Mouse (Mus musculus) adipose tissue, adult 10 weeks (tissue): ENCODE data around the gene Rsrc1. TPM values are rescaled to one million over a fixed set of nuclear protein-coding genes. Genes with fewer than 3 reads are reported as not detected.

Source experiments
- polyA plus RNA-seq: library from polyadenylated mRNA; stranded (reverse); fragments of 350-450 nt; fragmentation: Illumina TruSeq; extraction: RNeasy Lipid Tissue Mini Kit (QIAGEN cat#74804); gene quantifications from one replicate; pipeline ENCODE4 v1.2.3, GENCODE M21; 2014; ENCODE audit warnings: low read depth, low replicate concordance

Rsrc1 gene
- polyA plus RNA-seq: 17.7 TPM

DNA sequence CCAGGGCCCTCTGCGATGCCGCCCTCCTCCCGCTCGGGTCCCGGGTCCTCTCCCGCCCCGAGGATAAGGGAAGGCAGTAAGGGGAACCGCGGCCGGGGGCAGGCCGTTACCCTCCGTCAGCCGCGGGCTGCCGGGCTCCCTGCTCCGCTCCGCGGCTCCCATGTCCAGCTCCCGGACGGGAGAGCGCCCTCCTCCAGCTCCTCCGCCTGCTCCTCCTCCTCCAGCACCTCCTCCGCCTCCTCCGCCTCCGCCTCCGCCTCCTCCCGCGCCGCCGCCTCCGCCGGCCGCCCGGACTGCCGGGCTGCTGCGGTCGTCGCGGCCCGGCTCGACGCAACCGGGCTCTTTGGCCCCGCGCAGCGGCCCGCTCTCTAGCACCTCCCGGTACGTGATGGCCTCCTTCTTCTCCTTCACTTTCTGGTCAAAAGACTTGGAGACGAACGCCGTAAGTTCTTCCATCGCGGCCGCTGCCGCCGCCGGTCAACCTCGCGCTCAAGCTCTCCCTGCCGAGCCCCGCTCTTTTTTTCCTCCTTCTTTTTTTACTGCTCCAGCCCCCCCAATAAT, at the start of gene Rsrc1:
Rsrc1 (plus strand) TSS at position 290 of the 561 bp plus-strand sequence.

DNA sequence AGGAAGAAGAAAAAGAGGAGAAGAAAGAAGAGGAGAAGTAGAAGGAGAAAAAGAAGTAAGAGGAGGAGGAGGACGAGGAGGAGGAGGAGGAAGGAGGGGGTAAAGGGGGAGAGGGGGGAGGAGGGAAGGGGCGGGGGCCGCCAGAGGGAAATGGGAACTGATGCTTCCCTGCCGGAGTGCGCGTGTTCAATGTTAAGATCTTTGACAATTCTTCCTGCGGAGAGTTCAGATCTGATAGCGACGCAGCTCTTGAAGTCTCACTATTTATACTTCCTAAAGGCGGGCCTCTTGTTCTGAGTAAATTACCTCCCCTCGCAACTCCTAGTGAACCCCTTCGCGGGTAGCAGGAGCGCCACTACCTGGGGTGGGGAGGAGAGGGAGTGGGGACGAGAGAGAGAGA, 516 bp downstream of the Rsrc1 start, which contains the start of gene Shox2:
Shox2 (minus strand) TSS at position 66 of the 400 bp plus-strand sequence.

DNA sequence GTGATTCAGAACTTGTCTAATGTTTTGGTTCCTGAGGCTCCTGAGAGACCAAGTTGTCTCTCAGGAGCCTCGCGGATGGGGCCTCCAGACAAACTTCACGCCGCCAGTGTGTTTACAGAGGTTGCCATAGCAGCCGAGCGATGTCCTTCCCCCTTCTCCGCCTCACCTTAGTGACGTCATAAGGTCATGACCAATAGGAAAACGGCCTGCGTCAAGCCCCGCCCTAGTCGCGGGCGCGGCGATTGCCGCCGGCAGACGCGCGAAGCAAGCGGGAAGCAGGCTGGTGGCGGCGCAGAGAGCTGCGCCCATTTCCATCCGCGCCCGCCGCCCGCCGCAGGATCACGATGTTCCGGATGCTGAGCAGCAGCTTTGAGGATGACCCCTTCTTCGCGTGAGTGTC, 392.7 kb downstream of the Rsrc1 start, which contains the start of gene Mlf1:
Mlf1 (plus strand) TSS at position 226 of the 400 bp plus-strand sequence.

DNA sequence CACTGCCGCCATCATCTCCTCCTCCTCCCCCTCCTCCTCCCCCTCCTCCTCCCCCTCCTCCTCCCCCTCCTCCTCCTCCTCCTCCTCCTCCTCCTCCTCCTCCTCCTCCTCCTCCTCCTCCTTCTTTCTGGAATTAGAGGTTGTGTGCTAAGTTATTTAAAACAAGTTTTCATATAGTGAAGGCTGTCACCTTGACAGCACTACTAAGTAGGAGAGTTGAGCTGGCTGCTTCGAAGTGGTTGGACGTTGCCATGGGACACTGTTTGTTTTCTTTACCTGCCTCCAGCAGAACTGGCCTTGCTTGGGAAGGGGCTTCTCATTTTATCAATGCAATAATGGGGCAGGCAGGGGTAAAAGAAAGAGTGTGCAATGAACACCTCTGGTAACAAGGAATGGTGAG, 393.9 kb downstream of the Rsrc1 start, which contains the start of gene Gm17402:
Gm17402 (minus strand) TSS at position 101 of the 400 bp plus-strand sequence.

Other genes with a start within 250 kb of the Rsrc1 start
- gene Shox2, start 381 bp downstream of the Rsrc1 start, polyA plus RNA-seq: 0.19 TPM